Mouse (Mus musculus) neural tube, embryonic 13.5 days (tissue): Measurements from ENCODE around the gene Gla. TPM values are rescaled to one million over a fixed set of nuclear protein-coding genes. Genes with fewer than 3 reads are reported as not detected.

Experiments
- ATAC-seq: fragments of 200-750 bp; cut with Nextera tagmentation; 2 replicates; pipeline ENCODE4 v1.8.0; 2017; ENCODE audit warnings: low read depth, mild to moderate bottlenecking, moderate TSS enrichment, moderate library complexity
- H3K27ac ChIP-seq: fragments of 300-500 bp; sonication (generic); replicated peaks from 2 replicates; pipeline ENCODE4 v1.5.1; 2015; ENCODE audit warnings: moderate library complexity, mild to moderate bottlenecking, inconsistent platforms
- H3K27me3 ChIP-seq: fragments of 300-500 bp; sonication (generic); 2 replicates; pipeline ENCODE4 v1.6.1; 2015; ENCODE audit warnings: mild to moderate bottlenecking, inconsistent platforms
- H3K36me3 ChIP-seq: fragments of 300-500 bp; sonication (generic); 2 replicates; pipeline ENCODE4 v1.6.1; 2015; ENCODE audit warnings: mild to moderate bottlenecking, inconsistent platforms
- H3K4me1 ChIP-seq: fragments of 300-500 bp; sonication (generic); replicated peaks from 2 replicates; pipeline ENCODE4 v1.6.1; 2015; ENCODE audit warnings: inconsistent platforms
- H3K4me2 ChIP-seq: fragments of 300-500 bp; sonication (generic); 2 replicates; pipeline ENCODE4 v1.6.1; 2015; ENCODE audit warnings: inconsistent platforms, mild to moderate bottlenecking, moderate library complexity
- H3K4me3 ChIP-seq: fragments of 300-500 bp; sonication (generic); 2 replicates; pipeline ENCODE4 v1.5.1; 2015; ENCODE audit warnings: mild to moderate bottlenecking, inconsistent platforms
- H3K9ac ChIP-seq: fragments of 300-500 bp; sonication (generic); 2 replicates; pipeline ENCODE4 v1.6.1; 2015; ENCODE audit warnings: moderate library complexity, mild to moderate bottlenecking, inconsistent platforms
- H3K9me3 ChIP-seq: fragments of 300-500 bp; sonication (generic); 2 replicates; pipeline ENCODE4 v1.6.1; 2016; ENCODE audit warnings: inconsistent platforms
- WGBS: fragments of 180-500 bp; shearing (Covaris S2); methylation state at CpG from one replicate; pipeline ENCODE4 v1.1.7; 2015; 5-methylcytosine and 5-hydroxymethylcytosine counted together
- polyA plus RNA-seq: library from polyadenylated mRNA; unstranded; fragments of >200 nt; fragmentation: Nextera tagmentation; extraction: Ambion mirVana; gene quantifications from 2 replicates; pipeline ENCODE4 v1.2.1, GENCODE M21; 2015

Gla gene
- polyA plus RNA-seq, 1 experiment from 2014 or later, result 4.2 TPM

DNA sequence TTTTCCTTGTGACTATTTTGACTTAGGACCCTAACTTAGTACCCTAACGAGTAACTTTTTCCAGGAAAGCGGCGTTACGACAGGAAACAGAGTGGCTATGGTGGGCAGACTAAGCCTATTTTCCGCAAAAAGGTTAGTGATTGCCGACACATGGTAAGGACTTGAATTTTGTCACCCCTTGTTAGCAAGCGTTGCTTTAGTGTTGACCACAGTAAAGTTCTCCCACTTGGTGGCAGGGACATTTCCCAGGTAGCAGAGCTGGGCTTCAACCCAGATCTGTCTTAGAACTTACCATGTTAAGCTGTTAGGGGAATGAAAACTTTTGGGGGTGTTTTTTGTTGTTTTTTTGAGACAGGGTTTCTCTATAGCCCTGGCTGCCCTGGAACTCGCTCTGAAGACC, 14.5 kb downstream of the Gla start:
- Histone ChIP-seq H3K9ac (peak overlapping the region; percentile 80), H3K4me1 (peaks cover 16% of the 10 kb centered on the region), H3K4me2 (peak overlapping the region; percentile 63), H3K4me3 (peak overlapping the region; percentile 51), H3K9me3 (no peaks in the 10 kb centered on the region), H3K36me3 (peaks cover 11% of the 10 kb centered on the region; the same call in 1 of the 2 replicates), H3K27ac (no peak overlapping the region), H3K27me3 (no peaks in the 10 kb centered on the region)
- 43% methylated on average over 8 of the region's 8 CpGs for WGBS
- no peak for ATAC-seq

DNA sequence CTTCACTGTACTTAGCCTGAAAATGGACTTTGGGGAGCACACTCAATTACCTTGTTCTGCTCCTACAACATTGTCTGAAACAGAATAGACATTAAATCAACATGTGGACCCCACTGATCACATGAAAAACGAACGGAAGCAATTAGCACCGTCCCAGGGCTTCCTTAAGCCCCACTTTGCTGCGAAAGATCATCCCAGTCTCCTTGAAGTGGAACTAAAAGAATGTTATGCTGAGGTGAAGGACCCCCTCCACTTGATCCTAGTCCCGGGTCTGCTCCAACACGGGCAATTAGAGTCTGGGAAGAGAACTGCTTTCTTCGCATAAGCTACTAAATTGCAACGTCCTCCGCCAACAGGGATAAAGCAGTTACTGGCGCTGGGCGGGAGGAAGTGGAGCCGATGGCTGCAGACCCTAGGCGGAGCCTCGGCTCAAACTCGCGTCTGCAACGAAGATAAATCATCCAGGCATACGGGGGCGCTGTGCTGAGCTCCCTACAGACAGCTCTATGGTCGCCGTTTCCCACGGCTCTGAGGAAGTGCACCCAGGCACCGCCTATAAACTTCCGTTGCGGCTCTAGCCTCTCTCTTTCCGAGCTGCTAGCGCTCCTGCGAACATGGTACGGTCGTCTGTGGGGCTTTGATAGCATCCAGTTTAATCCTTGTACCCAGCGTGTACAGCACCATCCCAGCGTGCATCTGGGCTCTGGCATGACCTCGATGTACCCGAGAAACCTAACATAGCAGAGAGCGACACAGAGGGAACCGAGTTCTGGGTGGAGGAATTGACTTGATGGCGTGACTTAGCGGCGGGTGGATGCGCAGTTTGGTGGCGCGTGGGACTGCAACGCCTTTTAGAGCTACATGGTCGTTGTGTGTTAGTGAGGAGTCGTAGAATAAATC, 15.6 kb downstream of the Gla start, which contains the start of gene Rpl36a:
TSS of gene Rpl36a (plus strand) at position 552 of the 900 bp plus-strand sequence.
- Histone ChIP-seq H3K4me3 (peak within 1 kb of the TSS; percentile 51), H3K27me3 (no peaks in the 10 kb centered on the region), H3K36me3 (peaks cover 11% of the 10 kb centered on the region; the same call in 1 of the 2 replicates), H3K4me1 (peaks cover 16% of the 10 kb centered on the region), H3K9ac (peak within 1 kb of the TSS; percentile 80), H3K9me3 (no peaks in the 10 kb centered on the region), H3K27ac (peak within 1 kb of the TSS; percentile 89), H3K4me2 (peak within 1 kb of the TSS; percentile 63)
- 23% methylated on average over 45 of the region's 45 CpGs for WGBS
- ATAC-seq, result peak; percentile 97

DNA sequence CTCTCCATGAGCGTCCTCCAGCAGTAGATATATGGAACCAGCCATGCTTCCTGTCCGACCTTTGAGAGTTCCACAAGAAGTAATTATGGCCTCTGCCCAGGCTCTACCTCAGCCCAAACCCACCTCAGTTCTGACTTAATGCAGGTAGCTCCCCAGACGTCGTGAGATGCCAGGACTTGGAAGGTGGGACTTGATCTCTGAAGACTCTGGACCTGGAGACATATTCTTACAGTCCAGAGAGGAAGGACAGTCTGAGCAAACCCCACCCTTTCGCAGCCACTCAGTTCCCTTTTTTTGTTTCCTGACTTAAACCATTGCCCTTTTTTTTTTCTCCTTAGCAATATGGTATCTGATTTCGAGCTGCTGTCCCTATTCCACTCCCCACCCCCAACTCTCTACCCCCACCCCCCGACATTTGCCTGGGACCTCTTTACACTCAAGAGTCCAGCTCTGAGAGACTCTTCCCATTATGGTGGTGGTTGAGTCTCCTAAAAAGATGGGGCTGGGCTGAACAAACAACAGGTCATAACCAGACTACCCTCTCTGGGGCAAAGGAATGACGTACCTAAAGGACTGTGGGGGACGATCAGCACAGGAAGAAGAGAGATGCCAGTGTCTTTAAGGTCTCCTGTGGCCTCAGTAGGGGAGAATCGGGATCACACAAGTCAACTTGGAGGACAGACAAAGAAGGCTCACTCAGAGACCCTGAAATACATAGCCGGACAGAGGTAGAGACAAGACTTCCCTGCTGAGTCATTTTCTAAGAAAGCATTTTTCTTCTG, 17.8 kb downstream of the Gla start, which contains the start of gene Btk:
TSS of gene Btk (minus strand) at position 683 of the 782 bp plus-strand sequence.
- Histone ChIP-seq H3K9ac (no peak within 1 kb of the TSS), H3K4me3 (no peak within 1 kb of the TSS), H3K27me3 (no peaks in the 10 kb centered on the region), H3K36me3 (no peaks in the 10 kb centered on the region), H3K9me3 (no peaks in the 10 kb centered on the region), H3K4me1 (peaks cover 16% of the 10 kb centered on the region), H3K27ac (no peak within 1 kb of the TSS), H3K4me2 (no peak within 1 kb of the TSS)
- 86% methylated on average over 11 of the region's 11 CpGs for WGBS
- ATAC-seq, result no peak

DNA sequence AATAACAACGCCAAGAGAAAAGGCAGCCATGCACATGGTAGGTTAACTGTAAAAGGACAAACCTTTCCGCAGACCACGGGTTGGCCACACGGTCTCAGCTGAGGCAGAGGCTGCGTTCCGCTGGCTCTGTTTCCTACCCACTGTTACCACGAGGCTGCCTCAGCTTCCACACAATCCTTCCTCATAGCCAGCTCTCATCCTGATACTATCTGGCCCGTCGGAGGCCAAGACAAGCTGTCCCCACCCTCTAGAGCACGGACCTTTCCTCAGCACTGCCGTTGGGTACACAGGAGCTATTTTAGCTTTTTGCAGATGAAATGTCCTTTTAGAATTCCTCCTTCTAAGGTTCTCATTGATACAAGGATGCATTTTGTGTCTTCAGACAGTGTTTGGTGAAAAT, 18.7 kb downstream of the Gla start:
- 88% methylated on average over 11 of the region's 11 CpGs for WGBS
- Histone ChIP-seq H3K4me2 (no peak overlapping the region), H3K9ac (no peak overlapping the region), H3K36me3 (no peaks in the 10 kb centered on the region), H3K27ac (no peak overlapping the region), H3K27me3 (no peaks in the 10 kb centered on the region), H3K9me3 (no peaks in the 10 kb centered on the region), H3K4me3 (no peak overlapping the region), H3K4me1 (peaks cover 16% of the 10 kb centered on the region)
- ATAC-seq, result no peak

DNA sequence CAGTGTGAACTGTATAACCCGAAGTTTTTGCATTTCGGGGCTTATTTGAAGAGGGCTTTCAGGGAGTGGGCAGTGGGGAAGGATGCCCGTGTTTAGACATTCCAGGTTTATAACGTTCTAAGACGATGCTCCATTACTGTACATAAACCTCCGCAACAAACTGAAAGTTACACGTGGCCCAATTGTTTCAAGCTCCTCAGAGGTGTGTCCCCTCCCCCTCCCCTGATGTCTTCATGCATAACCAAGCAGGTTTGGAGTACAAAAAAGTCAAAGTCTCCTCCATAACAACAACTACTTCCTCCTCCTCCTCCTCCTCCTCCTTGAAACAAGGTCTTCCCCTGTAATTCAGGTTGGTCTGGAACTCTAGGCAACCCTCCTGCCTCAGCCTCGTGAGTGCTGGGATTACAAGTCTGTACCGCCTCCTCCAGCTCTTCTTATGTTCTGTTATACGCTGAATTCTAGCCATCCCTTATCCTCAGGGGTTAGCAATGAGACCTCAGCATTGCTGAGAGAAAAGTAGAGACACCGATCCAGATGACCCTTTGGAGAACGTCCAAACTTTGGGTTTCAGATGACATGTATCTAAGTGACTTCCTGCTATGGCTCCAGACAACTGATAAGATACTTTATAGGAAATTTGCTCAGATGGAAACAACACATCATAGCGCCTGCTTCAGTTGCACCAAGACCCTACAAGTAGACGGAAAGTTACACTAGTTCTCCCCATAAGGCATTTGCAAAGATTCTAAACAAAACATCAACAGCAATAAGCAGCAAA, 20.2 kb downstream of the Gla start:
- Histone ChIP-seq H3K9me3 (no peaks in the 10 kb centered on the region), H3K4me1 (peaks cover 7% of the 10 kb centered on the region; the same call in 1 of the 2 replicates), H3K4me3 (no peak overlapping the region), H3K27me3 (no peaks in the 10 kb centered on the region), H3K36me3 (no peaks in the 10 kb centered on the region), H3K9ac (no peak overlapping the region), H3K27ac (no peak overlapping the region), H3K4me2 (no peak overlapping the region)
- ATAC-seq, result no peak
- 84% methylated on average over 14 of the region's 14 CpGs for WGBS

DNA sequence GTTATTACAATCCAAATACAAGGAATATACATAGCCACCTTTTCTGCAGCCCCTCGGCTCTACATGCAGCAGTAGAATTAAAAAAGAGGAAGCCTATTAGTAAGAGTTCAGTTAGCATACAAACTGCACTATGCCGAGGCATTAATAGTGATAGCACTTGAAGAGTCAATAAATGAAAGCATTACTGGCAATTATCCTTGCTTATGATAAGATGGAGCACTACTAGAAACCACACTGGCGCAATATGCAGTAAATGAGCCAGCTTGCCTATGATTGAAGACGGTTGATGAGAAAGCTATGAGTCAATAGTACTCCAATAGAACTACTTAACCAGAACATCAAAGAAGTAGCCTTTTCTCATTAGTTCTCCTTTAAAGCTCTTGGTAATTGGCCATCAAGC, 23.0 kb downstream of the Gla start:
- H3K27me3 ChIP-seq, result no peaks in the 10 kb centered on the region; the same call in 1 of the 2 replicates
- no peak overlapping the region for H3K27ac ChIP-seq
- H3K4me2 ChIP-seq, result no peak overlapping the region
- no peak overlapping the region for H3K9ac ChIP-seq
- H3K9me3 ChIP-seq, result no peaks in the 10 kb centered on the region
- ATAC-seq, result no peak
- 82% methylated on average over 4 of the region's 4 CpGs for WGBS
- no peaks in the 10 kb centered on the region for H3K36me3 ChIP-seq
- H3K4me3 ChIP-seq, result no peak overlapping the region
- H3K4me1 ChIP-seq, result no peaks in the 10 kb centered on the region

DNA sequence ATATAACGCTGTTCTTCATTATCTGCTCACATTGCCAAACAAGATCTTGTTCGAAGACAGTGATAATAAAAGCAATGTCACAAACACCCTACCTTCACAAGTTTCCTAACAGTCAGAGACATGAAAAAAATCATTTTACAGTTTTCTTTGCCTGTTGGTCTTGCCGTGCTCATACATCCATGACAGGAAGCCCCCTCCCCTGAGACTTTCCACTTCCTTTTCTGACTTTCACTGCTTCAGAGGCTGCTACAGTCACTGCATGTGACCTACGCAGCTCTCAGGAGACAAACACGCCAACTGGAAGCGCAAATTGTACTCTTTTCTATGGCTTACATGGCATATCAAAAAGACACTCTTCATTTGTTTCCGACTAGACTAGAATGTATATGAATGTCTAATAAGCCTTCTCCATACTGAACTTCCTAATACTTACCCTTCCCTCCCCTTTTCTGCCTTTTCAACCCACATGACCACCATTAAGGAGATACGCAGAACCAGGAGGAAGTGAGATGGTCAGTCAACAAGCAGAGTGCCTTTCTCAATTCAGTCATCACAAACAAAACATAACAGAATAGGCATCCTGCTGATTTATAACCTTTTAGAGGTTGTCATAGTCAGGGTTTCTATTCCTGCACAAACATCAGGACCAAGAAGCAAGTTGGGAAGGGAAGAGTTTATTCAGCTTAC, 34.2 kb downstream of the Gla start:
- H3K9ac ChIP-seq, result no peak overlapping the region
- WGBS, result 90% methylated on average over 8 of the region's 8 CpGs

DNA sequence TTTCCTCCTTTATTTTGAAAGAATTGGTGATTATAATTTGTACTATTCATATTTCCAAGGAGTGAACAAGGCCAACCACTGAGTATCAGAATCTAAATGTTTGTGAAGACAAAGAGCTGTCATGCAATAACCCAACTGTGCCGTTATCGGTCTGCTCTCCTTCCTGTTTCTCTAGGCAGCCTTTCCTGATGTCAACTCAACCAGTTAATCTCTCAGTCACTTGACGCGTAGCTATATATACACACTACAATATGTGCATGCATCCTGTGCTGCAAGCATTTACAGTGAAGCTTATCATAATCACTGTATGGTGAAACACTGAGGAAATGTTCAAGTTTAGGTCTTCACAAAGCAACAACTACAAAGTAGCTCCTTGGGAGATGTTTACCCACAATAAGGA, 36.6 kb downstream of the Gla start:
- WGBS, result 88% methylated on average over 4 of the region's 4 CpGs
- Histone ChIP-seq H3K4me2 (no peak overlapping the region), H3K4me1 (no peaks in the 10 kb centered on the region), H3K27ac (no peak overlapping the region), H3K9me3 (no peaks in the 10 kb centered on the region), H3K27me3 (0 out of 2 replicates have a peak, but pooled peaks cover under 1% of the 10 kb centered on the region), H3K36me3 (no peaks in the 10 kb centered on the region), H3K4me3 (no peak overlapping the region), H3K9ac (no peak overlapping the region)
- no peak for ATAC-seq

More for the DNA sequence above, 34.2 kb downstream of the Gla start:
- H3K36me3 ChIP-seq, result no peaks in the 10 kb centered on the region
- H3K9me3 ChIP-seq, result no peaks in the 10 kb centered on the region
- H3K4me3 ChIP-seq, result no peak overlapping the region
- no peak overlapping the region for H3K27ac ChIP-seq
- H3K4me1 ChIP-seq, result no peaks in the 10 kb centered on the region
- no peak for ATAC-seq
- H3K27me3 ChIP-seq, result no peaks in the 10 kb centered on the region
- H3K4me2 ChIP-seq, result no peak overlapping the region

DNA sequence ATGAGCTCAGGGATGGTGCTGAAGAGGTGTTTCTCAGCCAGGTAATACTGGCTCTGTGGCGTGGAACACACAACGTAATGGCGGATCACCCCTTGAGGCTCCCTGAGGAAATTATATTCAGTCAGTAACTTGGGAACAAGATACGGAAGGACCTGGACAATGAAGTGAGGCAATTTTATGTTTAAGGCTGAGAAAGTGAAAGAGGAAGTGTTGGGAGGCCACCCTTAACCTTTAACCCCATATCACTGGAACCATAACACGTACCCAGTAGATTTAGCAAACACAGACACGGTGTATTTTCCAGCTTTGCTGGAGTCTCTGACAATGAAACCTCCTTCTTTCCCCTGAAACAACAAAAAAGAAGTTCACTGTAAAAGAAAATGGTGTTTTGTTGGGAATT, 46.5 kb downstream of the Gla start:
- H3K4me2 ChIP-seq, result no peak overlapping the region
- 0 out of 2 replicates have a peak, but pooled peaks cover 2% of the 10 kb centered on the region for H3K27me3 ChIP-seq
- WGBS, result 77% methylated on average over 6 of the region's 6 CpGs
- no peaks in the 10 kb centered on the region for H3K4me1 ChIP-seq
- H3K36me3 ChIP-seq, result no peaks in the 10 kb centered on the region
- no peak overlapping the region for H3K4me3 ChIP-seq
- H3K27ac ChIP-seq, result no peak overlapping the region
- no peak for ATAC-seq
- H3K9ac ChIP-seq, result no peak overlapping the region
- no peaks in the 10 kb centered on the region for H3K9me3 ChIP-seq

DNA sequence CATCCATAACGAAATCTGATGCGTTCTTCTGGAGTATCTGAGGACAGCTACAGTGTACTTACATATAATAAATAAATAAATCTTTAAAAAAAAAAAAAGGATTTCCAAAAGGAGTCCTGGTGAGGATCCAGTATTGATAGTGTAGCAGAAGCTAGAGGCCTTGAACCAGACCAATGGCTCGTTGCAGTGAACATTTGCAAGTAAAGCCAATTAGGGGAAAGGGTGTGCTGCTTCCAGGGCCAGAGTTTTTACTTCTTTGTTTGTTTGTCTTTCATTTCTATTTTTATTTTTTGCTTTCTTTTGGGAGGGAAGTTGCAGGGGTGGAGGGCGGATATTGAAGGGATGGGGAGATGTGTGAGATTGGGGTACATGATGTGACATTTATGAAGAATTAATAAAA, 47.6 kb downstream of the Gla start:
- no peaks in the 10 kb centered on the region for H3K36me3 ChIP-seq
- ATAC-seq, result no peak
- no peak overlapping the region for H3K4me3 ChIP-seq
- no peak overlapping the region for H3K4me2 ChIP-seq
- WGBS, result 89% methylated on average over 4 of the region's 4 CpGs
- no peaks in the 10 kb centered on the region for H3K4me1 ChIP-seq
- no peaks in the 10 kb centered on the region for H3K27me3 ChIP-seq
- H3K9me3 ChIP-seq, result no peaks in the 10 kb centered on the region
- no peak overlapping the region for H3K27ac ChIP-seq
- no peak overlapping the region for H3K9ac ChIP-seq

DNA sequence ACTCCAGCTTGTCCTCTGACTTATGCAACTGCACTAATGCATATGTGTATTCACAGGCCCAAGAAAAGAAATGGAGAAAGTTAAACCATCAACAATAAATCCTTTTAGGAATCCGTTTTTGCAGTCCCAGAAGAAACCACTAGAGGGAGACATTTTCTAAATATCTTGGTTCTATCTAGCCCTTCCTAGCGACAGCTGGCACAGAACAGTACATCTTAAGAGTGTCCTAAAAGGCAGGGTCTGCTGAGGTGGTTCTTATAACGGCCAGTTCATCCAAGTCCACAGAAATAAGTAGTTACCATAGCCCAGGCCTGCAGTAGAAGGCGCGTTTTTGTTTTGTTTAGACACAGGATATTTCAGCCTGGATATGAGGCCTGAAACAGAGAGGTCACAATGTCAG, 50.0 kb downstream of the Gla start:
- Histone ChIP-seq H3K4me1 (no peaks in the 10 kb centered on the region), H3K9ac (no peak overlapping the region), H3K4me3 (no peak overlapping the region), H3K9me3 (no peaks in the 10 kb centered on the region), H3K27me3 (no peaks in the 10 kb centered on the region), H3K36me3 (no peaks in the 10 kb centered on the region), H3K4me2 (no peak overlapping the region), H3K27ac (no peak overlapping the region)
- ATAC-seq, result no peak
- WGBS, result 20% methylated on average over 5 of the region's 5 CpGs
